Mouse (Mus musculus) macrophage (primary cell): ENCODE measurements around the gene Amy1. TPM values are rescaled to one million over a fixed set of nuclear protein-coding genes. Genes with fewer than 3 reads are reported as not detected.

Source experiments
- polyA plus RNA-seq: library from polyadenylated mRNA; stranded (reverse); fragments of 250-400 nt; gene quantifications from 3 replicates; pipeline ENCODE4 v1.2.4, GENCODE M21; 2018; ENCODE audit warnings: inconsistent platforms

Amy1 gene
- polyA plus RNA-seq, 1 experiment from 2014 or later, result 2.7 TPM

Other genes with a start within 250 kb of the Amy1 start
- not detected in 3 replicates for gene Amy2a1, start 74.3 kb downstream of the Amy1 start, polyA plus RNA-seq
- gene Rnpc3, start 23.4 kb upstream of the Amy1 start, polyA plus RNA-seq, result 11.8 to 17.7 TPM (median 12.2 TPM) in 3 replicates